Mouse (Mus musculus): ENCODE data around the gene Gdpd5.
A peak's percentile ranks its signal among the peaks of the same experiment; 100 is the strongest.
"Not testable (repeated sequence)": the region's sequence is repeated elsewhere in the genome, so short reads cannot be mapped to it uniquely, and the experiment has no call there.

Gene Gdpd5

GRCm38 (mm10) chr7:99366716-99367115 lies 14.5 kb upstream of the Gdpd5 start:
- DNase-seq: peak in 1 of 2 experiments; percentile 31

GRCm38 (mm10) chr7:99374325-99374724 lies 6.9 kb upstream of the Gdpd5 start:
- DNase-seq: not testable (repeated sequence)

- DNase-seq: peak; percentile 60 to 89
These were observed 5.8 kb upstream of the Gdpd5 start for GRCm38 (mm10) chr7:99375455-99375854.

DNA sequence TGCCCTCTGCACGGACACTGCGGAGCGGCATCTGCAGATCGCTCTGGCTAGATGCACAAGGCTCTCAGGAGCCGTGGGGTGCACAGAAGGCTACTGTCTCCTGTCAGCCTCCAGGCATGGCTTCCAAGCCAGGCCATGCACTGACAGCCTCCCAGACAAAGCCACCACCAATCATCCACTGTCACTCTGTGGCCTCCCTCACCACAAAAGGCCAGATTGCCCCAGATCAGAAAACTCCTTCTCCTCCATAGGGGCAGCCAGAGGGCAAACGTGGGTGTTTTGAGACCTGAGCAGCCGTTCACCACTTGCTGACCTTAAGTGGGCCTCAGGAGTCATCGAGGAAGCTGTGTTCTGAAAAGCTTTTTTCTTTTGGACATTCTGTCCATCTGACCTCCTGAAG lies 2.3 kb upstream of the Gdpd5 start:
- no peak for DNase-seq

DNA sequence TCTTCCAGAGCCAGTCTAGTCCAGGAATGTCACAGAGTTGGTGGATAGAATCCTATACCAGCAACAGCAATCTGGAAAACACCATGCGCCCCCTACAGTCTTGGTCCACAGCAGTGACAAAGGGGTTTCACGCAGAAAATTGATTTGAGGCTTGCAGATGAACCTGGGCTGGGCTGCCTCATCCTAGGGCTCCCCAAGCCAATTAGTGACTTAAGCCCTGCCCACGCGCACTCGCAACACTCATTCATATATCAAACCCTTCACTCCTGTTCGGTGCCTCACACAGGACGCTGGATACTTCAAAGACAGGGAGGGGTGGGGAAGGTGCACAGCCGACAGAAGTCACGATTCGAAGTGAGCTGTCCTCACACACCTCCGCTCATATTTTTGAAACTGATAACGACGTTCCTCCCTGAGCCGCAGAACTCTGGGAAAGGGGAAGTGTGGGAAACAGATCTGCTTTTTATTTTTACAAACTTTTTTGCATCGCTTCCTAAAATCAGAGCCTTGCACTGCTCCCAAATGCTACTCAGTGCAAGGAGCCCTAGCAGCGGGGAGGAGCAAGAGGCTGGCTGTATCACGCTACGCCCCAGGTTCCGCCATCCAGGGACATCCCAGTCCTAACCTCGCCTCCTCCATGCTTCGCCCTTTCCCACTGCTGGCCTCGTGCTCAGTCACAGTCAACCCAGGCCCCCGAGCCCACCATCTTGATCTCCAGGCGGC lies 562 bp upstream of the Gdpd5 start:
- peak in 1 of 2 experiments; percentile 24 for DNase-seq

DNA sequence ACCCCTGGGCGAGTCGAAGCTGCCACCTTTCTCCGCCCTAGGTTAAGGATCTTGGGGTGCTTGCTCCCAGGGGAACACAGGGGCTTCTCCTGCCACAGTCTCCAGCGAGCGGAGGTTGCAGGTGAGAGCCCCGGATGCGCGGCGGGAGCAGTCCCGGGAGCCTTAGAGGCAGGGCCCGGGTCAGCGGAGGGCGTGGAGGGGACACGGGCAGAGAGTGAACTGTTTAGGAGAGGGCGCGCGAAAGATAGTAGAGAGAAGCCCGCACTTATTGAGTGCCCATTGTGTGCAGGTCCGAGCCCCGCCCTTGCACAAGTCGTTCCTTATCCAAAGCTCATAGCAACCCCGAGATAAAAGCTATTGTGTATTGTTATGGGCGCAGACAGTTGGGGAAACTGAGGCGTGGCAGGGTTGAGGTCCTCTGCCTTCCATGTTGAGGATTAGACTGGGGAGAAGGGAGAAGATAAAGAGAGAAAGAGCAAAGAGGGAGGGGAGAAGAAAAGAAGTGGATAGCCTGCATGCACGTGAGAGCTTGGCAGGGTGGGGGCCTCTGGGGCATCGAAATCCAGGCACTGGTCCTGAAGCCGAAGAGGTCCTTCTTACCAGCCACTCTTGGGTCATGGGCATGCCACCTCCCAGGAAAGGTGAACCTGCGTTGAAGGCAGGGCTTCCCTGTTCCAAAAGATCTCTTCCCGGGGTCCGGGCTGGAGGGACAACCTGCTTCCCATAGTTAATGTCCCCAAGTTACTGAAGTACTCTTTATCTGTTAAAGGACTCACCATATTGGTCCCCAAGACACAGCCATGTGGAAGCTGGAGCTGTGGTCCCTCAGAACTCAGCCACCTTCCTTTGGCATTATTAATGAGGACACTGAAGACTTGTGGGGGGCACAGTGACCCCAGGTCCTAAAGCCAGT lies 1.1 kb downstream of the Gdpd5 start:
- DNase-seq: no peak

GRCm38 (mm10) chr7:99383246-99383645 lies 2.0 kb downstream of the Gdpd5 start:
- DNase-seq: peak in 1 of 2 experiments; percentile 50

- peak; percentile 65 to 77 for DNase-seq
These were observed 2.9 kb downstream of the Gdpd5 start for GRCm38 (mm10) chr7:99384101-99384611.

DNA sequence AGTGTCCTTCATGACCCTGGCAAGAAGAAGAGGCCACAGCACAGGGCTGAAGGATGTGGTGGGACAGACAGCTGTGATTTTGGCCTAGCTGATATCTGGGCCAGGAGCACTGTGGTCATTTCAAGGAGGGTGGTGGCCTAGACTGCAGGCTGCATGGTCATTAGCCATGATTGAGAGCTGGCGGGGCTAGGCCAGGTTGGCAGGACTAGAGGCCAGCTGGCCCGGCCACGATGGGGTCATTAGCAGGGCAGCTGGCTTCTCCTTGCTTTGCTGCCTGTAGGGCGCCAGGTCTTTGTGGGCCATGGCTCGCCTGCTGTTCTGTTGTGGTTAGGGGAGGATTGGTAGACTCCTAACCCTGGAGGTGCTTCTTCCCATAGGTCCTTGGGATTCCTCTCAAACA lies 4.8 kb downstream of the Gdpd5 start:
- DNase-seq: no peak

- DNase-seq: no peak
These were observed 5.6 kb downstream of the Gdpd5 start for GRCm38 (mm10) chr7:99386811-99387210.

DNA sequence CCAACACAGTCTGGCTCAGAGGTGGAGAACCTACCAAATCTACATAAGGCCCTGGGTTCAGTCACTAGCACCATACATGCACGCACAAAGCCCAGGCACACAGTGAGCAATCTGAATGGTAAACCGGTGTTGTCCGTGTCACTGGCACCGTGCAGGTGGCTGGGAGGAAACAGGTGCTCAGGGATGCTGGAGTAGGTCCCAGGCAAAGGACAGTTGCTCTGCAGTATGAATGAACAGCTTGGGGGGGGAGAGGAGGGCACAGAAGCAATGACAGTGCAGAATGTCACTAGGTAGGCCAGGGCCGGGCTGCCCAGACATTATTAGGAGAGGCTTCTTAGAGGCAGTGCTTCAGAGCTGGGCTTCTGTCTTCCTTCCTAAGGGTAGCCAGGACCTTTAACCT lies 6.1 kb downstream of the Gdpd5 start:
- no peak for DNase-seq

GRCm38 (mm10) chr7:99390559-99390958 lies 9.3 kb downstream of the Gdpd5 start:
- DNase-seq: no peak

DNA sequence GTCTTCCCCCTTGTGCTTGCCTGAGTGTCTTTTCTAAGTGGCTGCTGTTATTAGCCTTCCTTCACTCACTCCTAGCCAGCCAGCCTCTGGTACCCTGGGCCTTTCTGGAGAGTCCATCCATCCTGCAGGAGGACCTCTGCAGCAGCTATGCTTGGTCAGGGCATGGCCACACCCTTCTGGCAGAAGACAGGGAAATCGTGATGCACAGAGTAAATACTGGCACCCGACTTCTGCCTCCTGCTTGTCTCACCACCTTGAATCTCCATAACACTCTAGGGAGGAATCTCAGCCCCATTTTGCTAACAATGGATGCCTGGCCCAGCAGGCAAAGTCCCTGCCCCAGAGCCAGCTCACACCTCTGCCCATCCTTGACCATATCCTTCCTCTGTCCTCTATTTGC lies 11.5 kb downstream of the Gdpd5 start:
- no peak for DNase-seq

DNA sequence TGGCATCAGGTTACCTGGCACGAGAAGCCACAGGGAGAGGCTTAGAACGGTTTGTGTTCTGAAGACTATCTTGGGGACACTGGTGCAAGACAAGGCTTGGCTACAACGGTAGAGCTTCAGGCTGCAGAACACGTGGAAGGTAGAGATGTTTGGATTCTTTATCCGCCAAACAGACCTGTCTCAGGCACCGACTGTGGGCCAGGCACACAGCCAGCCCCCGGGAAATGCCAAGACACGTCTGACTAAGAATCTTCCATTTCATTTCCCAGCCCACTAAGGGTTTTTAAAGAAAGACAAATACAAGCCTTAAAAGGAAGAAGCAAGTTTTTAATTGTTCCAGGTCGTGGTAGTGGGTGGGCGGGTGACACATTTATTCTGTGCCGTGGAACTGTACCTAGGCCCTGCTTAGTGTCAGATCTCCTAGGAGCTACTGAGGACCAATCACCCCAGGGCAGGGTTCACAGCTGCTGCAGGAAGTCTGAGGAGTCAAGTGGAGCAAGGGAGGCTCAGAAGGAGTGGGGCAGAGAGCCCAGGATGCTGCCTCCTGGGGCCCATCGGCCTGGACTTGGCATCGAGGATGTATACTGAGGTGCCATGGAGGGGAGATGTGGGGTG lies 12.6 kb downstream of the Gdpd5 start:
- no peak for DNase-seq

GRCm38 (mm10) chr7:99395385-99395784 lies 14.2 kb downstream of the Gdpd5 start:
- no peak for DNase-seq

GRCm38 (mm10) chr7:99395908-99396616 lies 14.8 kb downstream of the Gdpd5 start:
- no peak for DNase-seq

DNA sequence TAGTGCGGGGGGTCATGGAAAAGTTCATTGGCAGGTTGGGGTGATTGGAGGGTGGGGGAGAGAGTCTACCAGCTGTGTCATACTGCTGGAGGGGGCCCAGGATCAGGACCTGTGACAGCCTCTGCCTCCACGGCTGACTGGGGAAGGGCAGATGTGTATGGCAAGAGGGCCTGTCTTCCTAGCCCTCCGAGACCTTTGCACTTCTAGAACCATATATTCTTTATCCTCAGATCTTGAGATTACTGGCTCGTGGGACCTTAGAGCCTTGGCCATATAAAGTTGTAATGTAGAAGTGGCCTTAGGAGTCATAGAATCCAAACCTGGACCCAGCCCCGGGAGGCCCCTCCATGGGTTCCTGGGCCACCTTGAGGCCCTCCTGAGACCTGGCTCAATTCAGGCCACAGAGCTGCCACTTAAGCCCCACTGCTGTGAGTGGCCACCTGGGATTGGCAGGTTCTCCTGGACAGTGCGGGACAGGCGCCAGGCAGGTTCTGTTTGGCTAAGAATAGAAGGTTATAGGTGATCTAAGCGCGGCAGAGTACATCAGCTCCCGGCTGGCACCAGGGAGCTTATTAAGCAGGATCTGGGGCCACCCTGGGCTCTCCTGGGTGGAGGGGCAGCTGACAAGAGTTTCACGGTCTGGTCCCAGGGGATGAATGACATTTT lies 15.9 kb downstream of the Gdpd5 start:
- DNase-seq: no peak

- no peak for DNase-seq
These were observed 20.2 kb downstream of the Gdpd5 start for GRCm38 (mm10) chr7:99401373-99401772.

- no peak for DNase-seq
These were observed 21.3 kb downstream of the Gdpd5 start for GRCm38 (mm10) chr7:99402477-99402876.

DNA sequence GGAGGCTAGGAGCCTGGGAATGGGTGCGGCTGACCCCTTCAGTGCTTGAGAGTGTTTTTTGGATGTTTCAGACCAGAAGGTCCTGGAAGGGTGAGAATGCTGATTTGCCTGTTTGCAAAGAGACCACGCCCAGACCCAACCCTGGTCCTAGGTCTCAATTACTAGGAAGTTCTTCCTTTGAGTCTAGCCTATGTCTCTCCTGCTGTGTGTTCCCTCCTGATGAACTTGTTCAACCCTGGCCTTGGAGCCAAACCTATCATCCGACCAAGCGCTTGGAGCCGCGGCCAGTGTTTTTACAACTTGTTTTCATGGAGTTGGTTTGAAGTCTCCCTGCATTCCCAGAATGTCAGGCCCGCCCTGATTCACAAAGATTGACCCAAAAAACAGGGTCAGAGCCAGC lies 22.0 kb downstream of the Gdpd5 start:
- no peak for DNase-seq

DNA sequence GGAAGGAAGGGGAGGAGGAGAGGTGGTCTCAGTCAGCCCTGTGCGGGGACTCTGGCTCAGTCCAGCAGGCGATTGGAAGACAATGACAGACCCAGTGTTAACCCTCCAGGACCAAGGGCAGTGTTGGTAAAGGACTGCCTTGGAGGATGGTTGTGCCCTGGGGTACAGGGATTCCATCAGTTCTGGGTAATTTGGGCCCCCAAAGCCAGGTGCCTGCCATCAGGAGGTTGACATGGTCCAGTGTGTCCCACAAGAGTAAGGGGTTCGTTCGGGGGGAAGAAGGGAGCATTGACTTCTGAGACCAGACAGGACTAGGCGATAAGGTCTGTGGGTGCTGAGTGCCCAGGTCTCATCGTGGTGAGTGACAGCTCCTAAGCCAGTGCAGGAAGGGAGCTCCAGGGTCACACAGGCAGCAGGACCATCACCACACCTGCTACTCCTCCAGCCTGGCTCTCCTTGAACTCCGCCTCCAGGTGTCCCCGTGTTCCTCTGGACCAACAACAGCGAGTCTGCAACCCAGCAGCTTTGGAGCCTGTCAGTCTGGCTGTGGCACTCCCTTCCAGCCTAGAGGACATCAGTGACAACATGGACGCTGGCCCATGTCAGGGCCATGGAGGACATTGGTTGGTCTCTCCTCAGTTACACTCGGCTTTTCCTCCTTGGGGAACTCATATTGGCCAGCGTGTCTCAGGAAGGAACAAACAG lies 23.0 kb downstream of the Gdpd5 start:
- no peak for DNase-seq

All from kidney, postnatal 25 days (tissue).